Mouse (Mus musculus): ENCODE results near the gene Mgmt.

Mgmt gene

DNA sequence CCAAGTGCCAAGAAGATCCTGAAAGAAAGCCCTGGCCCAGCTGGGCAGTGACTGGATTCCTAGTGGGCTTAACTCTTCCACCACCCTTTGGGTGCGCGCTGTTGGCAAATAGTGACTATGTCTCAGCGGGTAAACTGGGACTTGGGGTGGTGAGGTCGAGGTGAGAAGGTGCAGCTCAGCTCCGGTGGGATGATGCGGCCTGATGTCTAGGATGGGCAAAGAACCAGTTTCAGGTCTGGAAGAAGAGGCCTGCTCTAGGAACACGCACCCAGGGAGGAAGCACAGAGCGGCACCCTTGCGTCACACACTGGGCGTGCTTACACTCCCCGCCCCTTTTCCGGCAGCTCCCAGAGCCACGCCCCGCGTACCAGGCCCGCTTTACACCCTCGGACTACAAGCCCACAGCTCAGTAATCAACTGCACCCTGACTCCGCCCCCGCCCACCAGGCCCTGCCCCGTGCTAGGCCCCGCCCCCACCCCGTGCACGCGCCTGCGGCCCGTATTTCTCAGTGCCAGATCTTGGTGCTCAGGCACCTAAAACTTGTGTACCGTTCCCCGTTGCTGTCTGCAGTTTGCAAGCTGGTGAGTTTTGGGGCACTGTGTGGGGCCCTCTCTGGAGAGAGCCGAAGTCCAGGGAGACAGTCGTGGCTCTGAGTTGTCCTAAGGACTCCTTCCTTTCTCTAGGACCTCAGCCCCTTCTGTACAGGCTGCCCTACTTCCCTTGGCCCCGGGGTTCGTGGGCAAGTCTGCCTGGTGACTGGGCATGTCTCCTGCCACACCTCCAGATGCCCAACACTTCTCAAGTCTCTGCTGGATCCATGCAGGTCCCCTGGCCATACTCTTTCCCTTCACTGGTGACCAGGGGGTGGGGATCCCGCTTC, at the start of gene Mgmt:
Gene Mgmt (plus strand): TSS at position 509 of the 881 bp plus-strand sequence.
- peak; percentile 94 to 95 for DNase-seq (ENCODE audit: low spot score in 2 of 2)

GRCm38 (mm10) chr7:136844835-136845234, 49.6 kb upstream of the Mgmt start:
- DNase-seq (ENCODE audit: low spot score in 2 of 2): no peak

DNA sequence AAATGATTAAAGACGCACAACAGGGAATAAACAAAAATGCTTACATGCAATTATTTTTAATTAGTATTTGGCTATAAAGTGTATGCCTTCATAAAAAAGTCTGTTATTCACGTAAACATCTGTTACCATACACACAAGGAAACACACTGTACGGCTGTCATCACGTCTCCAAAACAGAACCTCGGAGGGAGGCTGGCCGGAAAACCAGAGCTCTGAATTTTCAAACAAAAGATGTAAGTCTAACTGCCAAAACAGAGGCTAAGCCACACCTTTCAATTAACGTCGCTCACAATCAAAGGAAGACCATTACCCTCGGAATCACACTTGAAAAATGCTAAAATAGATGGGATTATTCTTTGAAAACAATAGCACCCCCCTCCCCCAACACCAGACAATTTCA, 49.1 kb upstream of the Mgmt start:
- no peak for DNase-seq (ENCODE audit: low spot score in 2 of 2)

GRCm38 (mm10) chr7:136846086-136846620, 48.3 kb upstream of the Mgmt start:
- DNase-seq (ENCODE audit: low spot score in 2 of 2): no peak

DNA sequence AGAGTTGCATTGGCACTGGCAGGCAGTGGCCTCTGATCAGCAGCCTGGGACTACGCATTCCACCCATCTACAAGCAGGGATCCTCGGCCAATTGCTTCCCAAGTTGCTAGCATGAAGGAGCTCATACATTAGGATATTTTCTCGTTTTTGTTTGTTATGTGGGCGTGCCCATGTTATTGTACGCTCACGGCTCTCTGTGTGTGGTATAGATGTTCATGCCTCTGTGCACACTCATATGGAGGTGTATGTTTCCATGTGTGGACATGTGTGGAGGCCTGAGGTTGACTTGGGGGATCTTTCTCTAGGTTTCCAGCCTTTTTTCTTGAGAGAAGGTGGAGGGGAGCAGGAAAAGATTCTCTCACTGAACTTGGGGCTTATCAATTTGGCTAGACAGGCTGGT, 46.8 kb upstream of the Mgmt start:
- DNase-seq (ENCODE audit: low spot score in 2 of 2): no peak

GRCm38 (mm10) chr7:136848761-136849160, 45.7 kb upstream of the Mgmt start:
- DNase-seq (ENCODE audit: low spot score in 2 of 2): no peak

GRCm38 (mm10) chr7:136849811-136850210, 44.6 kb upstream of the Mgmt start:
- no peak for DNase-seq (ENCODE audit: low spot score in 2 of 2)

- DNase-seq (ENCODE audit: low spot score in 2 of 2): no peak
These were observed 44.1 kb upstream of the Mgmt start for GRCm38 (mm10) chr7:136850339-136850738.

DNA sequence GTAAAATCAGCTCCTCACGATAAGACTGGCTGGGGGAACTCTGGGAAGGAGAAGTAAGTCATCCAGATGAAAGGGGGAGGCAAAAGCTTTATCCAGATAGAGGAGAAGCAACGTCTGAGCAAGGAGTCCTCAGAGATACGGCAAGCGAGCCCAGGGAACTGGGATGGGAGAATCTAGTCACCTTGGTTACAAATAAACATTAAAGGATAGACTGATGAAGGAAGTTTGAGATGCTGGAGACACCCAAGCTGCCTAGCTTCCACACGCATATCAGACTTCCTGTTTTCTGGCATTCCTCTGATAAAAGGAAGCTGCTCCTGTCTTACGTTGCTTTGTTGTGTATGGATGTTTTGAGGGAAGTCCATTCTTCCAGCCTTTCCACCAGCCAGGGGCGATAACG, 42.5 kb upstream of the Mgmt start:
- no peak for DNase-seq (ENCODE audit: low spot score in 2 of 2)

- DNase-seq (ENCODE audit: low spot score in 2 of 2): no peak
These were observed 41.7 kb upstream of the Mgmt start for GRCm38 (mm10) chr7:136852721-136853120.

DNA sequence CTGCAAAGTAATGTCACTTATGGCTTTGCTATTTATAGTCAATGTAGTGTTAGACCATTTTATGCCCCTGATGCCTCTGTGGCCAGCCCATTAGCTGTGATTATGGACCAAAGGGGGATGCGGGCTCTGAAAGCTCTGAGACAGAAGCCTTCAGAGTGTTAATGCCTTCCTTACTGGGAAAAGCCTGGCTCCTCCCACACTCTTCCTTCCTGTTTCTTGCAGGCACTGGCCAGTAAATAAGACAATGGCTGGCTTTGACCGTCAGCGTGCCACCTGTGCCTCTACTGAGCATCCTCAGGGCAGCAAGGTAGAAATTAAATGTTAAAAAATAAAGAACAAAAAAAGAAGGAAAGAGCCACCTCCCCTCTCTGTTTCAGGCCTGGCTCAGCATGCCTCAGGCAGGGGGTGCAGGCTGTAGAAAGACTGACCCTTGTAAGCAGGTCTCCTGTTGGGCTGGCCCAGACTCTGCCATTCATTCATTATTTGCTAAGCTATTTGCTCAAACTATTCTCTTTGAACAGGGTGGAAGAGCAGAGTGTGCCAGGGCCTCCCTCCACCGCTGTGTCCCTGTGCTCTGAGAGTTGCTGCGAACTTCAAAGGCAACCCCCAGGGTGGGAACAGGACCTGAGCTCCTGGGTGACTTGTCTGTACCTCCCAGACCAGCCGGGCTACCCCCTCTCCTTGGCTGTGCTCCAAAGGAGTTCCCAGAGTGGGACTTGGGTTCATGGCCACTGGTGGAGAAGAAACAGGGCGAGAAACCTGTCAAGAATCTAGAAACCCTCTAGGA, 29.5 kb upstream of the Mgmt start:
- DNase-seq (ENCODE audit: low spot score in 2 of 2): no peak

GRCm38 (mm10) chr7:136865876-136866275, 28.5 kb upstream of the Mgmt start:
- DNase-seq (ENCODE audit: low spot score in 2 of 2): no peak

- DNase-seq (ENCODE audit: low spot score in 2 of 2): no peak
These were observed 27.9 kb upstream of the Mgmt start for GRCm38 (mm10) chr7:136866535-136866934.

DNA sequence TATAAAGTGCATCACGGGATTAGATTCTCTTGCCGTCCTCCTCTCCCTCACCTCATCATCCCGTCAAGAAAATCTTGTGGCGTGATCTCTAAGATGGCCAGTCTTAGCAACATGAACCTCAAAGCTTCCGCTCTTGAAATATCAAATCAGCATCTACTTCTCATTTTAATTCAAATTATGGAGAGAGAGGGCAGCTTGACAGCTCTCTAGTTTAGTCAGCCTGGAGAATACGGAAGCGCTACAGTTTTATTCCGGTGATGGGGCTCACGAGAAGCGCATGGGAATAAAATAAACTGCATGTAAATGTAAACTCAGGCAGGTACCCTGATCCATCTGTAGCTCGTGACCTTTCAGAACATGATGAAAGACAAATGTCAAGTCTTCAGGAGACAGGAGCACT, 22.9 kb upstream of the Mgmt start:
- DNase-seq (ENCODE audit: low spot score in 2 of 2): no peak

- peak; percentile 67 to 76 for DNase-seq (ENCODE audit: low spot score in 2 of 2)
These were observed 22.4 kb upstream of the Mgmt start for GRCm38 (mm10) chr7:136872059-136872458.

- DNase-seq (ENCODE audit: low spot score in 2 of 2): no peak
These were observed 20.0 kb upstream of the Mgmt start for GRCm38 (mm10) chr7:136874396-136874795.

DNA sequence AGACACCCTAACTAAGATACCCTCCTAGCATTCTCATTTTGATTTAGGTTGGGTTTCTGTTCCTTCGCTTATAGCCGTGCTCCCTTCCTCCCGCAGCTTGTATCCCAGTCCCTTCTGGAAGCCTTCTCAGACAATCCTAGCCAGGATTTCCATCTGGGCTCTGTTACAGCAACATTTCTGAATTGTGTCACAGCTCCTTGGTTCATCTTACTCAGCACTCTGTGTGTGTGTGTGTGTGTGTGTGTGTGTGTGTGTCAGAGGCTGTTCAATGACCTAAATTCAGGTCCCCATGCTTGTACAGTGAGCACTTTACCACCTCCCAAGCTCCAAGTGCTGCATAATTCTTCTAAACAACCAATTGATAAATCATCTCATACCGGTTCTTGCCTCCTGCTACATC, 14.0 kb upstream of the Mgmt start:
- no peak for DNase-seq (ENCODE audit: low spot score in 2 of 2)

DNA sequence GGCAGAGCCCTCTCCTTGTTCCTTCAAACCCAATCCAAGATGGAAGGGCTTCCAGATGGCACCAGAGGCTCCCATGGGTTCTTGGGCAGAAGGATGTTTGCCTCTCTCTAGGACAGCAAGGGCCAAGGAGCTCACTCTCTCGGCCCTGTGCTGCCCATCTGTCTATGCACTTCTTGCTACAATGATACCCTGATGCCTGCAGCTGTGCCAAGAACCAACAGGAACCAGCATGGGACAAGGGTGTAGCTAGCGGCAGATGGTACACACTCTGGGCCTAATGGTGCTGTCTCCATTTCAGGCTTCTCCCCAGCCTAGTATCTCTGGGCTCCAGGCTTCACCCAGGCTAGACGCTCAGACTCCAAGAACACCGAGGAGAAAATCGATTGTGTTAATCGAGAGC, 6.3 kb upstream of the Mgmt start:
- no peak for DNase-seq (ENCODE audit: low spot score in 2 of 2)

- DNase-seq (ENCODE audit: low spot score in 2 of 2): no peak
These were observed 942 bp downstream of the Mgmt start for GRCm38 (mm10) chr7:136895356-136895755.

DNA sequence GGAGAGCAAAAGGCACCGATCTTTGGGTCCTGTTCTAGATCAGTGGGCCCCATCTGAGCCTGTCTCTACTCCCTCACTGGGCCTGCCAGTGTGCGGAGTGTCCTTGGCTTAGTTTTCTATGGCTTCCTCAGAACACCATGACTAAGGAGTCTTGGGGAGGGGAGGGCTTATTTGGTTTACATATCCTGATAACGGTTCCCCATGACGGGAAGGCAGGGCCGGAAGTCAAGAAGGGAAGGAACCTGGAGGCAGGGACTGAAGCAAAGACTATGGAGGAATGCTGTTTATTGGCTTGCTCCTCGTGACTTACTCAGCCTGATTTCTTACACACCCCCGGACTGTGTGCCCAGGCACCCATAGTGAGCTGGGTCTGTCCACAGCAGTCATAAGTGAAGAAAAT, 1.4 kb downstream of the Mgmt start:
- no peak for DNase-seq (ENCODE audit: low spot score in 2 of 2)

- DNase-seq (ENCODE audit: low spot score in 2 of 2): no peak
These were observed 3.1 kb downstream of the Mgmt start for GRCm38 (mm10) chr7:136897481-136897880.

DNA sequence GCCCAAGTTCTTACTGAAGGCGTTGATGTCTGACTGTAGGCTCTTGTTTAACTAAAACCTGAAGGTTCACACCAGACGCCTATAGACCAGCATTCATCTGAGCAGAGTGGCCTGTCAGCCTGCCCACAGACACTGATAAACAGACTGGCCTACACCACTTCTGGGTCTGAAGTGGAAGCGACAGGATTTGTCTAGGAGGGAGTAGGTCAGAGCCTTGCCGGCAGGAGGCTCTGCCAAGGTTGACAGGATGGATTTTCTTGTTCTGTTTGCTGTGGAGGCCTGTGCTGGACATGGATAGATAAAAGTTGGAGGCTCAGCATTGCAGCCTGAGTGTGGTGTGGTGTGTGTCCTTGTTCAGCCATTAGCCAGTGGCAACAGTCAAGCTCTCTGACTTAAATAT, 3.6 kb downstream of the Mgmt start:
- DNase-seq (ENCODE audit: low spot score in 2 of 2): no peak
